Mouse (Mus musculus): ENCODE measurements around the gene Hist1h2ao. TPM values are rescaled to one million over a fixed set of nuclear protein-coding genes. Genes with fewer than 3 reads are reported as not detected.
A peak's percentile ranks its signal among the peaks of the same experiment; 100 is the strongest.

The Hist1h2ao gene
- 115 and 180 TPM in 2 replicates for total RNA-seq (2015)
- total RNA-seq (2017) = 633 TPM in 1 of 2 replicates, not detected in the other

GRCm38 (mm10) chr13:21810073-21810472, at the start of gene Hist1h2ao, which contains the start of gene Hist1h2bq:
Gene Hist1h2ao, plus strand, starts transcription at chr13:21810465.
Gene Hist1h2bq, minus strand, starts transcription at chr13:21810197.
- peak; percentile 69 for ATAC-seq (replicated peaks; ENCODE audit: poor library complexity)

- ATAC-seq (replicated peaks; ENCODE audit: poor library complexity) = peak; percentile 47
Observed at GRCm38 (mm10) chr13:21778814-21779766, 31.2 kb upstream of the Hist1h2ao start.

- ATAC-seq (replicated peaks; ENCODE audit: poor library complexity) = peak; percentile 56
Observed at GRCm38 (mm10) chr13:21779767-21780731, 30.2 kb upstream of the Hist1h2ao start, which contains the start of gene Hist1h1b. Gene Hist1h1b, minus strand, starts transcription at chr13:21780625.

GRCm38 (mm10) chr13:21781021-21781555, 29.2 kb upstream of the Hist1h2ao start:
- ATAC-seq (replicated peaks; ENCODE audit: poor library complexity) = no peak

- no peak for ATAC-seq (replicated peaks; ENCODE audit: poor library complexity)
Observed at GRCm38 (mm10) chr13:21781639-21782038, 28.6 kb upstream of the Hist1h2ao start.

GRCm38 (mm10) chr13:21782361-21783254, 27.7 kb upstream of the Hist1h2ao start:
- ATAC-seq (replicated peaks; ENCODE audit: poor library complexity) = peak; percentile 1; the same call in 1 of the 2 replicates

GRCm38 (mm10) chr13:21783255-21783617, 27.0 kb upstream of the Hist1h2ao start, which contains the start of gene Hist1h3i:
Gene Hist1h3i, minus strand, starts transcription at chr13:21783370.
- ATAC-seq (replicated peaks; ENCODE audit: poor library complexity) = peak; percentile 23

- ATAC-seq (replicated peaks; ENCODE audit: poor library complexity) = no peak
Observed at GRCm38 (mm10) chr13:21783734-21784161, 26.5 kb upstream of the Hist1h2ao start.

- no peak for ATAC-seq (replicated peaks; ENCODE audit: poor library complexity)
Observed at GRCm38 (mm10) chr13:21784311-21784710, 26.0 kb upstream of the Hist1h2ao start.

GRCm38 (mm10) chr13:21786189-21786898, 23.9 kb upstream of the Hist1h2ao start:
- no peak for ATAC-seq (replicated peaks; ENCODE audit: poor library complexity)

- peak; percentile 76 for ATAC-seq (replicated peaks; ENCODE audit: poor library complexity)
Observed at GRCm38 (mm10) chr13:21786899-21787629, 23.2 kb upstream of the Hist1h2ao start, which contains the start of the genes Hist1h2an and Hist1h2bp. Gene Hist1h2an, minus strand, starts transcription at chr13:21787218. Gene Hist1h2bp, plus strand, starts transcription at chr13:21787461.

GRCm38 (mm10) chr13:21787760-21788593, 22.3 kb upstream of the Hist1h2ao start:
- ATAC-seq (replicated peaks; ENCODE audit: poor library complexity) = no peak

- ATAC-seq (replicated peaks; ENCODE audit: poor library complexity) = no peak
Observed at GRCm38 (mm10) chr13:21789925-21790324, 20.3 kb upstream of the Hist1h2ao start.

GRCm38 (mm10) chr13:21790601-21791283, 19.5 kb upstream of the Hist1h2ao start:
- ATAC-seq (replicated peaks; ENCODE audit: poor library complexity) = no peak

GRCm38 (mm10) chr13:21795584-21795983, 14.7 kb upstream of the Hist1h2ao start:
- no peak for ATAC-seq (replicated peaks; ENCODE audit: poor library complexity)

GRCm38 (mm10) chr13:21797163-21797562, 13.1 kb upstream of the Hist1h2ao start:
- peak; percentile 98 for ATAC-seq (replicated peaks; ENCODE audit: poor library complexity)

GRCm38 (mm10) chr13:21803058-21803457, 7.2 kb upstream of the Hist1h2ao start:
- peak; percentile 99 for ATAC-seq (replicated peaks; ENCODE audit: poor library complexity)
